Mouse (Mus musculus): Measurements from ENCODE around the gene Ablim1. TPM values are rescaled to one million over a fixed set of nuclear protein-coding genes. Genes with fewer than 3 reads are reported as not detected.

Gene Ablim1
- polyA plus RNA-seq, 1 experiment: 501 TPM

DNA sequence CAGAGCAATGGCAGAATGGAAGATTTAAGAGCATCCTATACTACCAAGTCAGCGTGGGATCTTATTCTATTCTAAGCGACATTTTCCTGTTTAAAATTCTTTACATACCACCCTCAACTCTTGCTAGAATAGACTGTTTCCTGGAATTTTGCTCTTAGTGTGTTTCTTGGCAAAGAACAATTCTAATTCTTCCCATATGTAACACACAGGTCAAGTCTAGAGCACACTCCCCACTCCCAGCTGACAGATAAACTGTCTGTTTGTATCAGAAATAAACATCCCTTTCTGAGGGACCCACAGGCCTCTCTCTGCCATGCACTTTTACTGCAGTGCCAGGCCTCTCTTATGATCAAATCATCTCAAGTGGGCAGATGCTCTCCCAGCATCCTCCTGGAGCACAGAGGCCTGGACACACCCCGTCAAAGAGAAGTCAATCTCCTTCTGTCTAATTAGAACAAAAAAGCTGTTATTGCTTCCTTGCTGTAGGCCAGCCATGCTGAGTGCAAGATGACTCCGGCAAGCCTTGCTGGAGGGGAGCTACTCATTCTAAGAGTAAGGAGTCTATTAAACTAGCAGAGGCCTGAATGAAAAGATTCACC is 211.3 kb downstream of the Ablim1 start:
- no peak overlapping the region for H3K4me3 ChIP-seq (ENCODE audit: insufficient read depth, low read depth, low read length)
- 53% methylated on average over 4 of the region's 4 CpGs for WGBS
- H3K4me1 ChIP-seq (ENCODE audit: control insufficient read depth, insufficient read depth, low read length): peaks cover 37% of the 10 kb centered on the region
- H3K27ac ChIP-seq (ENCODE audit: insufficient read depth, low read depth, low read length): no peak overlapping the region
- TF ChIP-seq POLR2A (IDR thresholded peaks at IDR 0.05; ENCODE audit: insufficient read depth, low read depth, low read length) (no peak), CTCF (IDR thresholded peaks at IDR 0.05; ENCODE audit: insufficient read depth, low read depth, low read length) (no peak)

DNA sequence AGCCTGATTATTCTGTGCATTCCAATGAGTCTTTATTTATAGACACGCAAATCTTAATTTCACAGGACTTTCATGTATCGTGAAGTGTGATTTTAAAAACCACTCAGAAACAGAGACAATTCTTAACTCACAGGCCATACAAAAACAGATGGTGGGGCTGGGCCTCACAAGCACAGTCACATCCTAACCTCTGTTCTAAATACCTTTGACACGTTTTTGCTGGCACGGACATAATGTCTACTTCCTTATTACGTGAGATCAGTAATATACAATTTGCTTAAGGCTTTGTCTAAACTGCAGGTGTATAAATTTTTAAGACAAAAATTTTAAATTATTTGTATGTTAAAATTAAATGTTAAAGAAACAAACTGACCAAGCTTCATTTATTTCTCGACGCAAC is 212.7 kb downstream of the Ablim1 start:
- 83% methylated on average over 7 of the region's 7 CpGs for WGBS
- no peak overlapping the region for H3K27ac ChIP-seq (ENCODE audit: insufficient read depth, low read depth, low read length)
- H3K4me1 ChIP-seq (ENCODE audit: control insufficient read depth, insufficient read depth, low read length): peaks cover 38% of the 10 kb centered on the region

GRCm38 (mm10) chr19:57100753-57101446 is 213.8 kb downstream of the Ablim1 start:
- TF ChIP-seq CTCF (IDR thresholded peaks at IDR 0.05; ENCODE audit: insufficient read depth, low read depth, low read length): no peak
- TF ChIP-seq POLR2A (IDR thresholded peaks at IDR 0.05; ENCODE audit: insufficient read depth, low read depth, low read length): no peak
- no peak overlapping the region for H3K27ac ChIP-seq (ENCODE audit: insufficient read depth, low read depth, low read length)
- WGBS: 94% methylated on average over 11 of the region's 11 CpGs

More for the DNA sequence above, 212.7 kb downstream of the Ablim1 start:
- TF ChIP-seq POLR2A (IDR thresholded peaks at IDR 0.05; ENCODE audit: insufficient read depth, low read depth, low read length) (no peak), CTCF (IDR thresholded peaks at IDR 0.05; ENCODE audit: insufficient read depth, low read depth, low read length) (no peak)
- H3K4me3 ChIP-seq (ENCODE audit: insufficient read depth, low read depth, low read length): no peak overlapping the region

DNA sequence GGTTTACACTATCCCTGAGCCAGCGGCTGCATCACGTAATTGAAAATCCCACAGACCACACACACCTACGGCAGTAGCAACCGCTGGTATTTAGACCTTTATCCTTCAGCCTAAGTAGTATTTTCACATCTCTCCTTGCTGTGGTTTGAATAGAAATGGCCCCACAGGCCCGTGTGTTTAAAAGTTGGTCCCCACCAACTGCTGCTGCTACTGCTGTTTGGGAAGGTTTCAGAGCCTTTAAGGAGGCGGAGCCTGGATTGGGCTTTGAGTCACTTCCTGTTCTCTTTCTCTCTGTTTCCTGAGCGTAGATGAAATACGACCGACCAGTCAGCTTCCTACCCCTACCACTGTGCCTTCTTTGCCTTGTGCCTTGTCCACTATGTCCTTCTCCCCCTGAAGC is 214.7 kb downstream of the Ablim1 start:
- H3K27ac ChIP-seq (ENCODE audit: insufficient read depth, low read depth, low read length): no peak overlapping the region
- 88% methylated on average over 9 of the region's 9 CpGs for WGBS
- TF ChIP-seq POLR2A (IDR thresholded peaks at IDR 0.05; ENCODE audit: insufficient read depth, low read depth, low read length) (no peak), CTCF (IDR thresholded peaks at IDR 0.05; ENCODE audit: insufficient read depth, low read depth, low read length) (no peak)
- no peak overlapping the region for H3K4me3 ChIP-seq (ENCODE audit: insufficient read depth, low read depth, low read length)
- peaks cover 23% of the 10 kb centered on the region for H3K4me1 ChIP-seq (ENCODE audit: control insufficient read depth, insufficient read depth, low read length)

More at GRCm38 (mm10) chr19:57100753-57101446, 213.8 kb downstream of the Ablim1 start:
- peaks cover 31% of the 10 kb centered on the region for H3K4me1 ChIP-seq (ENCODE audit: control insufficient read depth, insufficient read depth, low read length)
- no peak overlapping the region for H3K4me3 ChIP-seq (ENCODE audit: insufficient read depth, low read depth, low read length)

DNA sequence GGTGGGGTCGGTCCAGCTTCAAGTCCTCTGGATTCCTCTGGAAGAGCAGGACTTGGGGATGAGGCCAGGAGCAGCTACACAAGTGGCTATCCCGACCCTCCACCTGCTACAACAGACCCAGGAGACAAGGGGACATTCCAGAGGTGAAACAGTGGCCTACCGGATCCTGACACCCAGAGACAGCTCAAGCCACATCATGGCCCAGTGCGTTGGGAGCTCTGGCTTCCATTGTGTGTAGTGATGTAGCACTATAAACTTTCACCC is 215.7 kb downstream of the Ablim1 start:
- WGBS: 86% methylated on average over 4 of the region's 4 CpGs
- Histone ChIP-seq H3K27ac (ENCODE audit: insufficient read depth, low read depth, low read length) (peak overlapping the region; percentile 2; the same call in 1 of the 2 replicates), H3K4me1 (ENCODE audit: control insufficient read depth, insufficient read depth, low read length) (peaks cover 18% of the 10 kb centered on the region), H3K4me3 (ENCODE audit: insufficient read depth, low read depth, low read length) (no peak overlapping the region)
- TF ChIP-seq POLR2A (IDR thresholded peaks at IDR 0.05; ENCODE audit: insufficient read depth, low read depth, low read length) (no peak), CTCF (IDR thresholded peaks at IDR 0.05; ENCODE audit: insufficient read depth, low read depth, low read length) (no peak)

GRCm38 (mm10) chr19:57098241-57099093 is 216.3 kb downstream of the Ablim1 start:
- Histone ChIP-seq H3K4me1 (ENCODE audit: control insufficient read depth, insufficient read depth, low read length) (peaks cover 16% of the 10 kb centered on the region), H3K4me3 (ENCODE audit: insufficient read depth, low read depth, low read length) (no peak overlapping the region), H3K27ac (ENCODE audit: insufficient read depth, low read depth, low read length) (peak overlapping the region; percentile 73)
- 39% methylated on average over 14 of the region's 14 CpGs for whole genome bisulfite sequencing
- TF ChIP-seq POLR2A (IDR thresholded peaks at IDR 0.05; ENCODE audit: insufficient read depth, low read depth, low read length): no peak
- TF ChIP-seq CTCF (IDR thresholded peaks at IDR 0.05; ENCODE audit: insufficient read depth, low read depth, low read length): no peak

GRCm38 (mm10) chr19:57095340-57095739 is 219.4 kb downstream of the Ablim1 start:
- WGBS: 92% methylated on average over 7 of the region's 7 CpGs
- Histone ChIP-seq H3K4me1 (ENCODE audit: control insufficient read depth, insufficient read depth, low read length) (peaks cover 28% of the 10 kb centered on the region), H3K27ac (ENCODE audit: insufficient read depth, low read depth, low read length) (no peak overlapping the region), H3K4me3 (ENCODE audit: insufficient read depth, low read depth, low read length) (no peak overlapping the region)
- TF ChIP-seq POLR2A (IDR thresholded peaks at IDR 0.05; ENCODE audit: insufficient read depth, low read depth, low read length): no peak
- no peak for TF ChIP-seq CTCF (IDR thresholded peaks at IDR 0.05; ENCODE audit: insufficient read depth, low read depth, low read length)

DNA sequence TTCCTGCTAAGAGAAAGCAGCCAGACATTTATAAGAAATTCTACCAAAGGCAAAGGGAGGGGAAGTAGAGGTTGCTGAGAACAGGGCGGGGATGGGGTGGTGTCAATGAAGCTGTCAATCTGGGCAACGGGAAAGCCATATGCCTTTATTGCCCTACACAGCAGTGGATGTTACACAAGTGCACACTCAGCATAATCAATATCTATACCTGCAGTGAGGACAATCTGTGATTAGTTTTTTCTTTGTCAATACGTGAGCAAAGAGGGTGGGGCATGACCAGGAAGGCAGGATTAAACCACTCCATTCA is 221.1 kb downstream of the Ablim1 start:
- TF ChIP-seq POLR2A (IDR thresholded peaks at IDR 0.05; ENCODE audit: insufficient read depth, low read depth, low read length) (no peak), CTCF (IDR thresholded peaks at IDR 0.05; ENCODE audit: insufficient read depth, low read depth, low read length) (no peak)
- Histone ChIP-seq H3K4me3 (ENCODE audit: insufficient read depth, low read depth, low read length) (no peak overlapping the region), H3K4me1 (ENCODE audit: control insufficient read depth, insufficient read depth, low read length) (peaks cover 24% of the 10 kb centered on the region), H3K27ac (ENCODE audit: insufficient read depth, low read depth, low read length) (peak overlapping the region; percentile 52; the same call in 1 of the 2 replicates)
- 79% methylated on average over 3 of the region's 3 CpGs for WGBS
